Mouse (Mus musculus) WW6 (cell line): ENCODE results near the gene Csrnp1.

Experiments
- DNase-seq: peaks from one replicate; pipeline ENCODE4 v3.0.0-alpha.2; 2013; ENCODE audit warnings: low read depth, low spot score

Gene Csrnp1

DNA sequence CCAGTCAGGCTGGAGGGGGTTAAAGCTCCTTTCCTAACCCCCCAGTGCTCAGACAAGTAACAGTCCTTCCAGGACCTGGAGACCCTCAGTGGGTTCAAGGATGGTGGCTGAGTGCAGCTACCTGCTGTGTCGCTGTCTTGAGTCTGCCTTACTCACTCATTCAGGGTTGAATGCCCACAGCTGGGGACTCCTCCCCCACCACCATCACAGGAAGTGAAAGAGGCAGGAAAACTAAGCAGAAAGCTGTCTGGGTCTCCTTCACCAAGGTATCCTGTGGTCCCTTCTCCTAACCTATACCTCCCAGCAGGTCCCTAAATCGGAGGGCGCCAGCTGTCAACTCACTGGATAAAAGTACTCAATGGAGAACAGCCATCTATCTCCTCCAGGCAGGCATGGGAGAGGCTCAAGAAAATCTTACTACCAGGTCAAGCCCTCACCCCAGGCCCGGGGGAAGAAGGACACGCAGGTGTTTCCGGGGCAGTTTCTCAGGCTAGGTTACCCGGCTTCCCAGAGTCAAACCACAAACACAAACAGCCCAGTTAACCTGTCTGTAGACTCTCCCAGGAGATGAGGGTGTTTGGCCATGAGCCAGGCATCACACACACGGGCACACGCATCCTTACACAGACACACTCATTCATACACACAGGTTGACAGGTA lies 6.2 kb downstream of the Csrnp1 start:
- no peak for DNase-seq

DNA sequence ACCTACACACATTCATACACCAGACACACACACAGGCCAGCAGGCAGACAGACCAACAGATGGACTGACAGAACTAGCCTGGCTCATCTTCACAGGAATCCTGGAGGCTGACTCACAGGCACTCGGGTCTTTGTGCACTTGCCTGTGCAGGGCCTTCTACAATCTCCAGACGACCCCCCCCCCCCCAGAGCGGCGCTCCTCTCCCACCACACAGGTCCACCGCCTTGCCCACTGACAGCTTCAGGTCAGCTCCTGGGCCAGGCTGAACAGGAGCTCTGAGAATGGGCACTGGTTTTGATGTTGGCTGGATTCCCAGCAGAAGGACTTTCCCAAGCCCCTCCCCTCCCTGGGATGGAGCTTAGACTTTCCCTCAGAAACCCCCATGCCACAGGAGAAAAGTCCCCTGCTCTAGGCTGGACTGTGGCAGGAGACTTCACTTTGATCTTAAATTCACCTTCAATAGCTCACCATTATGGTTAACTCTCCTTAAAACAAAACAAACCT lies 6.8 kb downstream of the Csrnp1 start:
- no peak for DNase-seq

DNA sequence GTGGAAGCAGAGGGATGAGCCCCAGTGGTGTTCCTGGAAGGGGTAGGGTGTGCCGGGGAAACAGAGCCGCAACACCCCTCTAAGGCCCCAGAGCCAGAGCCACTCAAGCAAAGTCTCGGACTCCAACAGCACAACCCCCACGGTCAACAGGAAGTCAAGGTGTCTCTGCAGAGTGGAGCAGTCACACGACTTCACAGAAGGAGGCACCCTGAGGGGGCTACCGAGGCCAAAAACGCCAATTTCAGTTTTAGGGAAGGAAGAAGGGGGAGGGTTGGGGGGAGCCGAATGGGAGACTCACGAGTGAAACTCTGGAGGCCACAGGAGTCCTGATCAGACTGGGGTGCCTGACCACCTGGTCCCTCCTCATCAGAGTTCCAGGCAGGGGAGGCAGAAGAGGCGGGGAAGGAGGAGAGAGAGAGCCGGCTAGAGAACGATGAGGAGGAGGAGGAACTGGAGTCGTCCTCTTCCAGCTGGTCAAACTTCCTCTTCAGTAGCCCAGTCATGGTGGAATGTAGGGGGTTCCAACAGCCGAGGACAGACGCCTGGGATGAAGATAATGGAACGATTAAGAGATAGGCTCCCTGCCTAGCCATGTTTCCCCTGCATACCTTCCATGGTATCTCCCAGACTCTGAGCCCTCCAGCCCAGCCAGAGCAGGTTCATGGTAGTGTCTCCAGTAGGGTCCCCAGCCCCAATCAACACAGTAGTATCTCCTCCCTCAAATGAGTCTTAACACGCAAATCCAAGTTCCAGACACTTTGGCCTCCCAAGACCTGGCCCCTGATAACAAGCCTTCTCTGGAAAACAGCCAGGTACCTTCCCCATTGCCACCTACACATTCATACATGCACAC lies 7.5 kb downstream of the Csrnp1 start:
- no peak for DNase-seq

DNA sequence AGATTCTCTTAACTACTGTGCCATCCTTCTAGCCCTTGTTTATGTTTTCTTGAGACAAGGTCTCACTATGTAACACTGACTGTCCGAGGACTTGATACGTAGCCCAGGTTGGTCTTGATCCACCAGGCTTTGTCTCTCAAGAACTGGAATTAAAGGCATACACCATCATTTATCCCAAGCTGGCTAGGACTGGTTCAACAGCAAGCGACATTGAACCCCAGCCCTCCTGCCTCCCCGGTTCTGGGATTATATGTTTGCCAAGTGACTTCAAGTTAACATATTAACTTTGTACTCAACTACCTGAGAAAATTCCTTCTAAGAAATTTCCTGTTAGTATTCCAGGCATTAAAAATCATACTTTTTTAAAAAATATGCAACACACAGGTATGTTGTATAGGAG lies 9.2 kb downstream of the Csrnp1 start:
- no peak for DNase-seq

DNA sequence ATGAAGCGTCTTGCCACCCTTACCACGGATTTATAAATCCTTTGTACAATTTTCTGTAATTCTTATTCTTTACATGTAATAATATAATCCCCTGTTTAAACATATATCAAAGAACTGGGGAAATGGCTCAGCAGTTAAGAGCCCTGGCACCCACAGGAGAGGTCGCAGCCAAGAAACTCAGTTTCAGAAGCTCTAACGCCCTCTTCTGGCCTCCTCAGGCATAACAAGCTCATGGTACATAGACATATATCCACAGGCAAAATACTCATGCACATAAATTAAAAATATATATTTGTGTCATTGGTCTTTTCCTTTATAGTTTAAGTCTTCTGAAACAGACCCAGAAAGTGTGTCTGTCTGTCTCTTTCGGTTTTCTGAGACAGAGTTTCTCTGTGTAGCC lies 9.8 kb downstream of the Csrnp1 start:
- DNase-seq, result no peak

DNA sequence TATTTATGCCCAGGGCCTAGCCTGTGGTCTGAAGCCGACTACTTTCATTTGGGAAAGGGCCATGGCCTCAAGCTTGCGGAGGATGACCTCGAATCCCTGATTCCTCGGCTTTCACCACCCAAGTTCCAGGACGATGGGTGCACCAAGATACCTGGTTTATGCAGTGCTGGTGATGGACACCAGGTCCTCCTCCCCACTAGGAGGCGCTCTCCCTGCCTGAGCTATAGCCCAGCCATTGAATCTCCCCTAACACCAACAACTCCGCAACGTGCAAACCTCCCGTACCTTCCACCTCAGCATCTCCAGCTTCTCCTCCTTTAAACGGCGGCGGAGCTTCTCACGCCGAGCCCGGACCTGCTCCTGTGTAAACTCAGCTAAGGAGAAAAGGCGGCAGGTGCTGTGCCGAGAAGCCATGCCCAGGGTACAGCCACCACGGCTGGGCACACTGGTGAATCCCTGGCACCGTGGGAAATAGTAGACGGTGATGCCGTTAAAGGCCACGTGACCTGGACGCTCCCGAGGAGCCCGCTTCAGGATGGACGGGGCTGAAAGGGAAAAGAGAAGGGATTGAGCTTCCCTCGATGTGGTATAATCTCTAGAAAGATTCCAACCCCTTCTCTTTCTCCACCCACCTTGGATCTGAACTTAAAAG lies 10.5 kb downstream of the Csrnp1 start:
- DNase-seq, result no peak

DNA sequence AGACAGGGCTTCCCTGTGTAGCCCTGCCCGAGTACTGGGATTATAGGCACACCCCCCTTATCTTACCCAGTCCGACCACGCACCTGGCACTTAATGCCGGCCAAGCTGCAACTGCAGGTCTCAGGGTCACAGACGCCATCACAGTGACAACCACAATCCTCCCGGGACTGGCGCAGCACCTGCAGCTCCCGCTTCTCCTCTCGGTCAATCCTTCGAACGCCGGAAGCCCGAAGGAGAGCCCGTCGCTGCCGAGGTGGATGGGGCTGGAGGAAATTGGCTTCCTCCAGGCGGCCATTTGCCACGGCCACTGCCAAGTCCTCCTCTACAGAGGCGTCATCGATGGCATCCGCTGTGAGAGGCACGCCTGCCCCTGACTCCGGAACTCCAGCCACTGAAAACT lies 11.2 kb downstream of the Csrnp1 start:
- no peak for DNase-seq

DNA sequence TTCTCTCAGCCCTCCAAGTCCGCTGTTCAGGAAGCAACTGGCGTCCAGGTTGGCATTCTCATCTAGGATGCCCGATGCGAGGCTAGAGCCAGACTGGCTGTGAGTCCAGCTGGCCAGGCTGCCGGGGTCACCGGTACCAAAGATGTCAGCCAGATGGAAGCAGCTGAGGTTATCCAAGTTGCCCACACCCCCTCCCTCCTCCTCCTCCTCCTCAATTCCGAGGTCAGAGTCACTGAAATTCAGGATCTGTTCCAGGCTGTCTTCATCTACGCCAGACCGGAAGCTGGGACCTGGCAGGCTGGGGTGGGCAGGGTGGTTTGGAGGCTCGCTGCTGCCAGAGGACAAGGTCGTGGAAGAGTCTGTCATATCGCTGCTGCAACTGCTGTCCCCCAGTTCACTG lies 11.9 kb downstream of the Csrnp1 start:
- no peak for DNase-seq

DNA sequence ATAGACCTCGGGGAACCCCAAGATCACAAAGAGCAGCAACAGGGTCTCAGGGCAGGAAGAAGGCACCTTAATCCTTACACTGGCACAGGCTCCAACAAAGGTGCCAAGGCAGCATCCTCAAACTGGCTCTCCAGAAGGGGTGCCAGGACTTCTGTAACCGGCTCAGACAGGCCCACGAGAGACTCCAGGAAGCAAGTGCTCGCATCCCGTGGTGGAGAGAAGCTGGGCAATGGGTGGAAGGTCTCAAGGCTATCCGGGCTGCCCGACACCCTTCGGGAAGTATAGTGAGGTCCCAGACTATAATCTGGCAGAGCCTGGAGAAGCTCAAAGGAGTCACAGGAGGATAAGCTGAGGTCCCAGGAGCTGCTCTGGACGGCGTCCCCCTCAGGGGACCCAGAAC lies 12.3 kb downstream of the Csrnp1 start:
- no peak for DNase-seq

DNA sequence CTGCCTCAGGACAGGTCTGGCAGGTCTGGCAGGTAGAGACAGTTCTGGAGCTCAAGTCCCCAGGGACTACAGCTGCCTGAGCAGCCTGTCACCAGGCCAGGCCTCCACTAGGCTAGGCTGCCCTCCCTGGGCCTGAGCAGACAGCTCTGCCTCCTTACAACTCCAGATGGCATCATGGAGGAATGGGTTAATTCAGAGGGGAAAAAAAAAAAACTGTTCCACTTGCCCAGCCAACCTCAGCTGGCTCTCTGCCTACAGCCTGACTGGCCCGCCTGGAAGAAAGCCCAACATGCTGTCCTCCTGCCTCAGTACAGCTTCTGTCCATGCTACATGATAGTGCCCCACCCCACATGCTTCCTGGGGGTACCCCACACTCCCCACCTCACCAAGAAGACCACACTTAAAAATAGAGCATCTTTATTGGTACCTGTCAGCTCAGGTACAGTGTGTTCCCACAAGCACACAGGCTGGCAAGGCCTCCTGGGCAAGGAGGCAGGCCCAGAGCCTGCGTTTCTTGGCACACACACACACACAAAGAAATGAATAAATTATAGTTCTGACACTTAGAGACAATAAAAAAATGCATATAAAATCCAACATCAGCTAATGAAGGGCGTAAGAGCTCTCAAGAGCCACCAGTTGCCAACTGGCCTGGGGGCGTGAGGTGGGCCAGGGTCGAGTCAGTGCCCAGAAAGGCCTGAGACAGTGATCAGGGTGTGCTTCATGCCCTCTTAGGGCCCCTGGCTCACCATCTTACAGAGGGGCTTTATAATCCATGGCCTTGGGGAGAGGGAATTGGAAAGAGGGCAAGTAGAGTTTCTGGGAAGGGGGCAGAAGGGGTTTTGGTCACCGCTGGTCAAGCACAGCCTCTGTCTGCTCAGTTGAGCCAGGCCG lies 13.4 kb downstream of the Csrnp1 start:
- no peak for DNase-seq

DNA sequence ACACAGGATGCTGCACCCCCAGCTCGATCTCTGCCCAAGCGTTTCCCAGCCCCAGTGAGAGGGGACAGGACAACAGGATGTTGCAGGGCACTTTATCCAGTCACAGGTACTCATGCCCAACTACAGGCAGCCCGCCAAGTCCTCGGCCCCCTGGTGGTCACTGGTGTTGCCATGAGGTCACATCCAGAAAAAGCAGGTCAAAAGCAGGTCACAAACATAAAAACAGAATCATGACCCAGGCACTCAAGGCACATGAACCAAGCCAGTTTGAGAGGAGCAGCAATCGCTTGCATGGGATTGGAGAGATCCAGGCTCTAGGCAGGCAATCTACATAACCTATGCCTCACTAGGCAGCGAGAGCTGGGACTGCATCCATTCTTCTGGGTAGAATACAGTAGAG lies 14.2 kb downstream of the Csrnp1 start:
- no peak for DNase-seq

DNA sequence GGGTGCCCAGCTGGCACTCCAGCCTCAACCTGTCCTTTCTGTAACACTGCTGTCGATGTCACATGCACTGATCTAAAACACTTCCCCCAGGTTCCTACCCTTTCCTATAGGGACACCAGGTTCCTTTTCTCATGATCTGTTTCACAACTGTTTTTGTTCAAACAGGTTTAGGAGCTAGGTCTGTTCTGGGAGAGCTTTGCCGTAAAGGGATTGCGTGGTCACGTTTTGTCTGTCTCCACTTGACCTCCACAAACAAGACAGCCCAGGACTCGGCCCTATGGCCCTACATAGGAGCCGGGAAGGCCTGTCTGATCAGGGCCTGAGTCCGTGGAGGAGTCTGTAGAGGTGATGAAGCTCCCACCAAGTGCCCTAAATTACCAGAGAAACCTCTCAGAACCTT lies 14.6 kb downstream of the Csrnp1 start:
- no peak for DNase-seq

DNA sequence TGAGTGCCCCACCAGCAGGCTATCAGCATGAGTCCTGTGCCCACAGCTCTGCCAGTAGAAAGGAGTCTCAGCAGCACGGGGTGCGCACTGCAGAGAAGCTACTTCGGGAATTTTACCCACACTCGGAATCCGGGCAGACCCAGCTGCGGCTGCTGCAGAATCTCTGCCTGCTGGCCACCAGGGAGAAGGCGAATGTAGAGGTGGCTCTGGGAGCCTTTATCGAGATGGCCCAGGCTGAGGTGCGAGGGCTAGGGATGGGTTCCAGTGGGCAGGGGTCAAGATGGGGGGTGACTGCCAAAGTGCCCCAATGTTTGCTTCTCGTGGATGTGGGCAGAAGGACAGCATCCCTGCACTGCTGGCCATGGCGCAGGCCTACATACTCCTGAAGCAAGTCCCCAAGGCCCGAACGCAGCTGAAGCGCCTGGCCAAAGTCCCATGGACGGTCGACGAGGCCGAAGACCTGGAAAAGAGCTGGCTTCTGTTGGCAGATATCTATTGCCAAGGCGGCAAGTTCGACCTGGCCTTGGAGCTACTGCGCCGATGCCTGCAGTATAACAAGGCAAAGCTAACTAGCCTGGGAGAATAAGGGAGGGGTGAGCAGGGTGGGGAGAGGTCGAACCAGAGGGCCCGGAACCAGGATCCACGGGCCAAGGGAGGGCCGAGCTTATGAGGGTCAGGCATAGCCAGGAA lies 18.1 kb downstream of the Csrnp1 start:
- DNase-seq, result no peak

DNA sequence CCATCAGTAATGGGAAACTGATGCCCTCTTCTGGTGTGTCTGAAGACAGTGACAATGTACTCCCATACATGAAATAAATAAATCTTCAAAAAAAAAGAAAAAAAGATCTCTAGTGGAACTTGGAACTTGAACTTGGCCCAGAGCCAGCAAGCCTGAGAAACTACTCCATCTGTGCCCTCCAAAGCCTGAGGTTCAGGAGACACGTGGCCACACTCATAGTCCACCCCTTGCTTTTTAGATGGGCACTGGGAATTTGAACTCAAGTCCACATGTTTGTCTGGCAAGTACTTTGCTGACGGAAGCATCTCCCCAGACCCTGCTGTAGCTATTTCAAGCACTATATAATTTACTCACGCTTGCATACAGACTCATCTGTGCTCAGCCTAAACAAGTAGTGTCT lies 19.3 kb downstream of the Csrnp1 start:
- no peak for DNase-seq

DNA sequence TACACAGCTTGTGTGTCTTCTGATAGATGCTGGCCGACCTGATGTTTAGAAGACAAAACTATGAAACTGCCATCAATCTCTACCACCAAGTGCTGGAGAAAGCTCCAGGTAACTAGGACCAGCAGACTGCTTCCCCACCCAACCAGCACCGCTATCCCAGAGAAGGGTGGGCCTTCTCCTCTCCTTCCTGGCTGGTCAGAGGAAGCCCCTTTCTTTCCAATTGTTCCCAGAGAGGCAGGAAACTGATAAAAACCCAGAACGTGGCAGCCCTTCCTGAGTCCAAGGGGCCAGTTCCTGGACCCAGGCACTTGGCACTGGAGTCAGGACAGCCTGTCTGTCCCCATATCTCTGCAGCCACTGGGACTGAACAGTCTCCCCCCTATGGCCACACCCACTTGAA lies 20.3 kb downstream of the Csrnp1 start:
- DNase-seq, result no peak

DNA sequence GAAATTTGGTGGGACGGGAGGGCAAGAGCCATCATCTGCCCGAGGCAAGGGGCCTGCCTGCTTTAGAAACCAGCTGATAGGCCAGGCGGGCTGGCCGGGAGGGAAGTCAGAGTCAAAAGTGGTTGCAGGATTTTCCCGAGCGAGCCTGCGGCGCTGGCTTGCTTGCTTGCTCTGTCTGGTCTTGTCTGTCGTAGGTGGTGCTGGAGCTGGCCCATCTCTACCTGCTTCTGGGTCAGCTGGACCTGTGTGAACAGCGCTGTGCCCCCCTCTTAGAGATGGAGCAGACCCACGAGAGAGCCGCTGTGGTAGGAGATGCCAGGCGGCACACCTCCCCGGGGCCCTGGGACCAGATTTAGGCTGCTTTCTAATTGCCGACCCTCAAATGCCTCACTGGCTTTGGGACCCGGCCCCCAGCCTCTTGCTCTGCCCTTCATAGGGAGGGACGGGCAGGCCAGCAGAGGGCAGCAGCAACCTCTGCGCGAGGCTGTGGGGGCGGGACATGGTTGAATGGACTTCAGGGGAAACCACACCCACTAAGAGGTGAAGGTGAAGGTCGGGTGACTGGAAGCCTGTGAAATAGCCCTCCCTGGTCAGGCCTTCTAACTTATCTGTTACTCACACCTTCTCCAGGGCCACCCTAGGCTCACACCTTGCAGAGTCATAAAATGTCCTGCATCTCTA lies 21.3 kb downstream of the Csrnp1 start:
- no peak for DNase-seq

DNA sequence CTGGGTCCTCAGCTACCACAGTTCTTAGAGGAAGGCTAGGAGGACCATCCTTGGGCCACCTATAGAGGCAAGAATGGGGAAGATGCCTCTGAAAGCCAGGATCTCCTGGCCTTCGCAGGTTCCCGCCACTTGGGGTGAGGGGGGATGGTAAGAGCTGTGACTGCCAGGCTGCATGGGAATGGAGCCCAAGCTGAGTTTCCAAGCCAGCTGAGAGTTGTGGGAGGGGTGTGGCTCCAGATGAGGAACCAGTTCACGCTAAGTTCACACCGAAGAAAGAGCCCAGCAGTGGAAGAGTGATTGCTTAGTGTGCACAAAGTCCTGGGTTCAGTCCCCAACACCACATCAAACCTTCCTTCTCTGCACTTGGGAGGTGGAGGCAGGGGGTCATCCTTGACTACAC lies 22.2 kb downstream of the Csrnp1 start:
- no peak for DNase-seq

DNA sequence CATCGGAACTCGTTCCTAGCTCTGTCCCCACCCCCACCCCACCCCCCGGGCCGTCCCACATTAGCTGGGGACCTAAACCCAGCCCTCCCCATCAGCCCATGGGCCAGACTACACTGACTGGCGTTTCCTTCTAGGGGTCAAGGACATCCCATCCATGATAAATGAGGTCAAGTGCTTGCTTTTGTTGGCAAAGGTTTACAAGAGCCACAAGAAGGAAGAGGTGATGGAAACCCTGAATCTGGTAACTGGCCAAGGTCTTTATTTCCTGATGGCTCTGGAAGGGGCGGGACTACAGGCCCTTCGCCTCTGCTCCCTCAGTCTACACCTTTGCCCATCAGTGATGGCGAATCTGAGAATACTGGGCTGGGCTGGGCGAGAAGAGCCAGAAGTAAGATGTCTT lies 25.6 kb downstream of the Csrnp1 start:
- DNase-seq, result no peak

DNA sequence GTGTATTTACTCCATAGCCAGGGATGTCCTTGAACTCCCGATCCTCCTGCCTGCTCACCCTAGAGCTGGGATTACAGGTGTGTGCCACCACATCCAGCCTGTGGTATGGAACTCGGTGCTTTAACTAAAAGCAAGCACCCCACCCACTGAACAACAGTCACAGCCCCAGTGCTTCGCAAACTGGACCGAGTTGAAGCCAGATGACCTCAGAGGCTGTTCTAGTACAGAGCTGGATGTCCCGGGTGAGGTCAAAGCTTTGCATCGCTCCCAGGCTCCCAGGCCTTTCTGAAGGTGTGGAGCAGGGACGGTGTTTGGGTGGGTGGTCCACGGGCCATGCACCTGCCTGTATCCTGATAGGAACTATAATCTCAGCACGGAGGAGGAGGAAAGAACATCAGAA lies 33.1 kb downstream of the Csrnp1 start:
- DNase-seq, result no peak

DNA sequence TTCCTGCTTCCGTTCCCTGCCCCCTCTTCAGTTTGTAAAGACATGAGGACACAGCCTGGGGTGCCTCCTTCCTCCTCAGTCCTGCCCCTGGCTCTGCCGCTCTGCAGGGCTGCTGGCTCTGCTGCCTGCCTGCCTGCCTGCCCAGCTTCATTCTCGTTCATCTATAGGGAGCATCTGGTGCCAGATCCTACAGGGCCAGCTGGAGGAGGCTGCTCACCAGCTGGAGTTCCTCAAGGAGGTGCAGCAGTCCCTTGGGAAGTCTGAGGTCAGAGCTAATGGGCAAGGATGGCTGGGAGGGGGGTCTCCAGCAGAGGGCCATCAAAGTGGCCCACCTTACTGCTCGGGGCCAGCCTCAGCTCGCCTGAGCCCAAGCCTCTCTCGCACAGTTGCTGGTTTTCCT lies 34.0 kb downstream of the Csrnp1 start:
- no peak for DNase-seq

DNA sequence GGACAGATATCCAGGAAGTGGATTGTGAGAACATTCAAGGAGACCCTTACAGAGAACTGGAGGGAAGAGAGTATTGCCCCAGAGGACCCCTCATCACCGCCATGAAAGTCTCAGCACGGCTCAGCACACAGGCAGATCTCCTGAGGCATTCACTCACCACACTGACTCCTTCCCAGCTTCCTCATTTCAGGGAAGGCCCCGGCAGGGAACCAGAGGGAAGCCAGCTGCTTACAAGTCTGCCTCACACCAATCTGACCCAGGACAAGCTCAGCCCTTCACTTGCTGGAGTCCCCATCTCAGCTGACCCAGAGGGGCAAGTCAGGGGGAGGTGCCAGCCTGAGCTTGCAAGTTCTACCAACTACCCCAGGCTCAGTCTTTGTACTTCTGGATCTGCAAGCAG lies 35.7 kb downstream of the Csrnp1 start:
- DNase-seq, result no peak
